Comparison of ENCODE assay signal across 7 mouse cellular contexts in the genomic region with DNA sequence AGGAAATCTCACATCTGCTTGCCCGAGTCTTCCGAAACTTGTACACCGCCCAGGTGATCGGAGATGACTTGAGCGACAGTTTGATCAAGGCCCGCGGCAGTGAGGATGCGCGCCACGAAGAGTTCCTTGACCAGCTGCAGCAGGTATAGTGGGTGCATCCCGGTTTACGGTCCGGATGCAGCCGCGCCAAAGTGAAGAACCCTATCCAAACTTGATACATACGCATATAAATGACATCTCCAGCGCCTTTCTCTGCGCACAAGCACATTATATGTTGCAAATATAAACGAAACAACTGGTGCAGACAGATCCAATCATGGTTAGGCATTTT. TPM values are rescaled to one million over a fixed set of nuclear protein-coding genes. Genes with fewer than 3 reads are reported as not detected.
DNase-seq lines count a peak whose midpoint lies in the region; ATAC-seq and TF ChIP-seq lines count a peak whose summit lies in the region.

No protein-coding gene starts in this region.

- H3K27me3 ChIP-seq in lung, embryonic 15.5 days = peaks cover 4% of the 10 kb centered on the region
- peaks cover 19% of the 10 kb centered on the region for H3K27me3 ChIP-seq in forebrain, embryonic 10.5 days (ENCODE audit: poor library complexity, severe bottlenecking)
- peaks cover 13% of the 10 kb centered on the region for H3K27me3 ChIP-seq in limb, embryonic 12.5 days
- no peaks in the 10 kb centered on the region for H3K27me3 ChIP-seq in small intestine, adult 2 months (ENCODE audit: control insufficient read depth, insufficient read depth, low read length)

- H3K36me3 ChIP-seq in lung, embryonic 15.5 days = no peaks in the 10 kb centered on the region
- no peaks in the 10 kb centered on the region for H3K36me3 ChIP-seq in forebrain, embryonic 10.5 days (replicated peaks)
- no peaks in the 10 kb centered on the region for H3K36me3 ChIP-seq in limb, embryonic 12.5 days
- no peaks in the 10 kb centered on the region for H3K36me3 ChIP-seq in small intestine, adult 2 months (ENCODE audit: control insufficient read depth, insufficient read depth, low read length)

- TF ChIP-seq CTCF in small intestine, adult 2 months (IDR thresholded peaks at IDR 0.05; ENCODE audit: extremely low read depth, insufficient read length, insufficient replicate concordance, low read depth, low read length) = no peak

- DNase-seq in lung, postnatal 4 days = no peak
- DNase-seq in forebrain, embryonic 10.5 days (ENCODE audit: extremely low spot score, low spot score) = no peak
- no peak for DNase-seq in adipocyte (ENCODE audit: low spot score)
- DNase-seq in spleen, postnatal 4 days (ENCODE audit: low spot score in 2 of 2) = no peak

- H3K9me3 ChIP-seq in lung, embryonic 15.5 days = no peaks in the 10 kb centered on the region
- no peaks in the 10 kb centered on the region for H3K9me3 ChIP-seq in forebrain, embryonic 10.5 days
- H3K9me3 ChIP-seq in limb, embryonic 12.5 days = peaks cover 3% of the 10 kb centered on the region; the same call in 1 of the 2 replicates

- H3K9ac ChIP-seq in lung, embryonic 15.5 days = peak overlapping the region; percentile 29
- H3K9ac ChIP-seq in limb, embryonic 12.5 days (replicated peaks) = peak overlapping the region; percentile 58

- H3K4me1 ChIP-seq in lung, embryonic 15.5 days = peaks cover 11% of the 10 kb centered on the region
- peaks cover 29% of the 10 kb centered on the region for H3K4me1 ChIP-seq in forebrain, embryonic 10.5 days
- H3K4me1 ChIP-seq in limb, embryonic 12.5 days (replicated peaks) = peaks cover 12% of the 10 kb centered on the region
- peaks cover 5% of the 10 kb centered on the region; the same call in 1 of the 2 replicates for H3K4me1 ChIP-seq in small intestine, adult 2 months (ENCODE audit: control insufficient read depth, insufficient read depth, insufficient read length, low read length)

- peak; percentile 32; the same call in 1 of the 2 replicates for ATAC-seq in lung, embryonic 15.5 days (ENCODE audit: borderline replicate concordance, extremely low read depth, low FRiP score, low TSS enrichment)
- ATAC-seq in limb, embryonic 12.5 days (ENCODE audit: insufficient number of reproducible peaks, insufficient read depth, low FRiP score, low TSS enrichment, low read depth) = no peak

- WGBS in lung, embryonic 15.5 days = 4% methylated on average over 19 of the region's 19 CpGs
- 4% methylated on average over 19 of the region's 19 CpGs for WGBS in forebrain, embryonic 10.5 days
- WGBS in limb, embryonic 12.5 days = 3% methylated on average over 19 of the region's 19 CpGs
- 3% methylated on average over 19 of the region's 19 CpGs for WGBS in small intestine, adult 2 months

- peak overlapping the region; percentile 57 for H3K4me3 ChIP-seq in lung, embryonic 15.5 days
- peak overlapping the region; percentile 76 for H3K4me3 ChIP-seq in forebrain, embryonic 10.5 days
- H3K4me3 ChIP-seq in limb, embryonic 12.5 days (replicated peaks) = peak overlapping the region; percentile 62
- peak overlapping the region; percentile 70 for H3K4me3 ChIP-seq in small intestine, adult 2 months (ENCODE audit: low read depth, low read length)

- no peak overlapping the region for H3K27ac ChIP-seq in lung, embryonic 15.5 days
- H3K27ac ChIP-seq in forebrain, embryonic 10.5 days = peak overlapping the region; percentile 37; the same call in 1 of the 2 replicates
- no peak overlapping the region for H3K27ac ChIP-seq in limb, embryonic 12.5 days
- no peak overlapping the region for H3K27ac ChIP-seq in small intestine, adult 2 months (ENCODE audit: insufficient read depth, low read depth, low read length)

- H3K4me2 ChIP-seq in lung, embryonic 15.5 days = peak overlapping the region; percentile 94
- peak overlapping the region; percentile 85 for H3K4me2 ChIP-seq in limb, embryonic 12.5 days

- TF ChIP-seq POLR2A in small intestine, adult 2 months (IDR thresholded peaks at IDR 0.05; ENCODE audit: low read depth, low read length) = no peak

RNA-seq across cellular contexts. Expression of a gene that starts 0.5 kb away (rescaled TPM):
- 1.3 and 1.4 TPM in 2 replicates for polyA plus RNA-seq in lung, embryonic 15.5 days (2015; fragmentation: Nextera tagmentation; extraction: Ambion mirVana)
- polyA plus RNA-seq in forebrain, embryonic 10.5 days (2016; fragmentation: Nextera tagmentation; extraction: Ambion mirVana) = 1.1 and 2.1 TPM in 2 replicates
- polyA plus RNA-seq in limb, embryonic 12.5 days (2016; fragmentation: Nextera tagmentation; extraction: Ambion mirVana) = 2.0 and 2.3 TPM in 2 replicates
- polyA plus RNA-seq in small intestine, adult 2 months (2012; rRNA removed) = 0.16 and 0.20 TPM in 2 replicates

RNA-seq across cellular contexts. Expression of a gene that starts 9.4 kb away (rescaled TPM):
- 15.5 and 17.7 TPM in 2 replicates for polyA plus RNA-seq in lung, embryonic 15.5 days (2015; fragmentation: Nextera tagmentation; extraction: Ambion mirVana)
- polyA plus RNA-seq in forebrain, embryonic 10.5 days (2016; fragmentation: Nextera tagmentation; extraction: Ambion mirVana) = 13.0 and 13.7 TPM in 2 replicates
- 25.1 and 27.8 TPM in 2 replicates for polyA plus RNA-seq in limb, embryonic 12.5 days (2016; fragmentation: Nextera tagmentation; extraction: Ambion mirVana)
- polyA plus RNA-seq in small intestine, adult 2 months (2012; rRNA removed) = 12.0 and 55.3 TPM in 2 replicates

RNA-seq across cellular contexts. Expression of a gene that starts 50.2 kb away (rescaled TPM):
- polyA plus RNA-seq in lung, embryonic 15.5 days (2015; fragmentation: Nextera tagmentation; extraction: Ambion mirVana) = 39.4 and 40.2 TPM in 2 replicates
- polyA plus RNA-seq in forebrain, embryonic 10.5 days (2016; fragmentation: Nextera tagmentation; extraction: Ambion mirVana) = 13.6 and 15.2 TPM in 2 replicates
- 42.1 and 42.4 TPM in 2 replicates for polyA plus RNA-seq in limb, embryonic 12.5 days (2016; fragmentation: Nextera tagmentation; extraction: Ambion mirVana)
- 4.3 and 27.0 TPM in 2 replicates for polyA plus RNA-seq in small intestine, adult 2 months (2012; rRNA removed)

RNA-seq across cellular contexts. Expression of a gene that starts 54.1 kb away (rescaled TPM):
- polyA plus RNA-seq in lung, embryonic 15.5 days (2015; fragmentation: Nextera tagmentation; extraction: Ambion mirVana) = 1.2 and 1.6 TPM in 2 replicates
- polyA plus RNA-seq in forebrain, embryonic 10.5 days (2016; fragmentation: Nextera tagmentation; extraction: Ambion mirVana) = 1.6 and 1.8 TPM in 2 replicates
- polyA plus RNA-seq in limb, embryonic 12.5 days (2016; fragmentation: Nextera tagmentation; extraction: Ambion mirVana) = 1.5 TPM in 2 replicates
- polyA plus RNA-seq in small intestine, adult 2 months (2012; rRNA removed) = 15.6 and 15.8 TPM in 2 replicates

RNA-seq across cellular contexts. Expression of a gene that starts 56.2 kb away (rescaled TPM):
- not detected in 2 replicates for polyA plus RNA-seq in lung, embryonic 15.5 days (2015; fragmentation: Nextera tagmentation; extraction: Ambion mirVana)
- polyA plus RNA-seq in forebrain, embryonic 10.5 days (2016; fragmentation: Nextera tagmentation; extraction: Ambion mirVana) = not detected in 2 replicates
- not detected in 2 replicates for polyA plus RNA-seq in limb, embryonic 12.5 days (2016; fragmentation: Nextera tagmentation; extraction: Ambion mirVana)
- polyA plus RNA-seq in small intestine, adult 2 months (2012; rRNA removed) = not detected in 2 replicates
